Mouse (Mus musculus): ENCODE data around the gene Jmjd4.
A peak's percentile ranks its signal among the peaks of the same experiment; 100 is the strongest.

Gene Jmjd4

GRCm38 (mm10) chr11:59449741-59450229 lies at the start of gene Jmjd4:
Gene Jmjd4, plus strand, starts transcription at chr11:59450045.
- DNase-seq (ENCODE audit: low spot score in 2 of 2): peak; percentile 87 to 92

GRCm38 (mm10) chr11:59400876-59401275 lies 49.0 kb upstream of the Jmjd4 start:
- no peak for DNase-seq (ENCODE audit: low spot score in 2 of 2)

GRCm38 (mm10) chr11:59405761-59406160 lies 44.1 kb upstream of the Jmjd4 start:
- no peak for DNase-seq (ENCODE audit: low spot score in 2 of 2)

DNA sequence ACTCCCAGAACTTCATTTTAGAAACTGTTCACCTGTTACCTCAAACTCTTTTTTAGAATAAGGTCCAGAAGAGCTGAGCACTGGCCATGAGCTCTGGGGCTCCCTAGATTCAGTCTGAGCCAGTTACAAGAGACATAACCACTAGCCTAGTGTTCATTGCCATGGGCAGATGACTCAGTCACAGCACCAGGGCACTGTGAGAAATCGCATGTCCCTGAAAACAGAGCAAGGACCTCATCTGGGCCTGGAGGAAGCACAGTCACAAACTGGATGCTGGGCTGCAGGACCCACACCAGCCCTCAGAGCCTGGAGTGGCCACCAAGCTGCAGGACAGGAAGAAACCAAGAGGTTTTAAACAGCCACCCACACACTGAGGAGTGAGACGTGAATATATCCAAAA lies 39.0 kb upstream of the Jmjd4 start:
- no peak for DNase-seq (ENCODE audit: low spot score in 2 of 2)

DNA sequence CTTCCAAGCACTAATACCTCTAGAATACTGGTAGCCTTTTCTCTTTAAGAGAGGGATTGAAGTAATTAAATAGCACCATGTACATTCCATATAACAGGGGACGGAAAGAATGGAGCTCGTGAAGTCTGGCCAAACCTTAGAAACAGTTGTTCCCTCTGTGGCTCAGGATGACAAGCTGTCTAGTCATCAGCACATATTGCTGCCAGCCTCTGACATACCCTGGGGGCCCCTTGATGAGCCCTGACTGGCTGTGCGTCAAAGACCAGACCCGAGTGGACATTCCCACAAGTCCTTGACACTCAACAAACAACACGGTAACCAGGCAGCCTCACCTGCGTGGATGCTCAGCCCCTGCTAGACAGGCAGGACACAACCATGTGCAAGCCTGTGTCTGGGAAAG lies 37.8 kb upstream of the Jmjd4 start:
- DNase-seq (ENCODE audit: low spot score in 2 of 2): no peak

DNA sequence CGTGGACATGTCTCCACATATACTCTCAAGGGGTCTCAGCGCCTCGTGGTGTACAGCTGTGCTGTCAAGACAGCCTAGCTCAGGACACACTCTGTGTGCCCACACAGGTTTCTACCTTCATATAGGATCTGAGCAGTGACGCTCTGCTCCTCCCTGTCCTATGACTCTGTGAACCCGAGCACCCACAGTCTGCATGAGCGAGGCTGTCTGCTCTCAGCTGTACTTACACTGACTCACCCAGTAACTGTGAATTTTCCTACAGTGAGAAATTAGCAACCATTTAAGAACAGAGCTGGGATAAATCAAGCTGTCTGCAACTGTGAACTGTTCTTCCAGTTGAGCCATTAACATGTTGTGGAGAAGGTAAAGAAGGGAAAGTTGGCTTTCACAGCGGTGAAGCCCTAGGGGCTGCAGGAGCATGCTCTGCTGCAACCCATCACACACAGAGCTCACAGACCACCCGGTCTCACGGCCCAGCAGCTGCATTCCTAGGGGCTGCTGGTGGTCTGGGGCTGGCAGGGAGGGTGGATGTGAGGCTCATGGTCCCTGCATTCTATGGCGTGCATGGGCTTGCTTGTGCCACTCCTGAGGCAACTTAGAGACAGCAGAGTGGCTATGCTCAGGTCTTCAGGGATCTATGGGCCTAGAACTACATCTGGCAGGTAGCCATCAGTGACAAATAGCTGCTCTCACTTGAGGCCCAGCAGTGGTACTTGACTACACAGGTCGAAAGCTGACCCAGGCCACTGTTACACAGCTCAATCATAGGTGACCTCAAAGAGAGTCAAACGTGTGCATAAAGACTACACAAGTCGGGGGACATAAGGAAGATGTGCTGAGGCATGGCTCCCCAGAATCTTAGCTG lies 36.6 kb upstream of the Jmjd4 start:
- DNase-seq (ENCODE audit: low spot score in 2 of 2): no peak

GRCm38 (mm10) chr11:59418708-59419107 lies 31.1 kb upstream of the Jmjd4 start:
- DNase-seq (ENCODE audit: low spot score in 2 of 2): no peak

GRCm38 (mm10) chr11:59421436-59421835 lies 28.4 kb upstream of the Jmjd4 start:
- DNase-seq (ENCODE audit: low spot score in 2 of 2): no peak

DNA sequence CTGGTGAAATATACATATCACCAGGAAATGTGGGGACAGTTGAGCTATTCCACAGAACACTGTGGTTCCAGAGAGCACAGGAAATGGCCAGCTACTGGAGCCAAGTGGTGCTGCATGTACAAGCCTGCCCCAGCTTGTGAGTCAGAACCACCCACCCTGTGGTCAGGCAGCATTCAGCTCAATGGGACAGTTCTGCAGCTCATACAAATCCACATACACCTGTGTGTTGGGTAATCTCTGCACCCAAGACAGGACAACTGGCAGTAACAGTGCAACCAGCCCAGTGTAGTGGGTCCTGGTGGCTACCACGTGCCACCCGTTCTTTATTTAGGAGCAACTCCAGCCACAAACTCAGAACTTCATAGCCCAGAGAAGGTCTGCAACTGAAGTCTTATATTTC lies 27.9 kb upstream of the Jmjd4 start:
- no peak for DNase-seq (ENCODE audit: low spot score in 2 of 2)

GRCm38 (mm10) chr11:59423010-59423588 lies 26.7 kb upstream of the Jmjd4 start:
- DNase-seq (ENCODE audit: low spot score in 2 of 2): no peak

- DNase-seq (ENCODE audit: low spot score in 2 of 2): no peak
Observed at GRCm38 (mm10) chr11:59425671-59426101, 24.2 kb upstream of the Jmjd4 start.

- DNase-seq (ENCODE audit: low spot score in 2 of 2): no peak
Observed at GRCm38 (mm10) chr11:59428057-59428660, 21.7 kb upstream of the Jmjd4 start.

GRCm38 (mm10) chr11:59429959-59430358 lies 19.9 kb upstream of the Jmjd4 start:
- no peak for DNase-seq (ENCODE audit: low spot score in 2 of 2)

DNA sequence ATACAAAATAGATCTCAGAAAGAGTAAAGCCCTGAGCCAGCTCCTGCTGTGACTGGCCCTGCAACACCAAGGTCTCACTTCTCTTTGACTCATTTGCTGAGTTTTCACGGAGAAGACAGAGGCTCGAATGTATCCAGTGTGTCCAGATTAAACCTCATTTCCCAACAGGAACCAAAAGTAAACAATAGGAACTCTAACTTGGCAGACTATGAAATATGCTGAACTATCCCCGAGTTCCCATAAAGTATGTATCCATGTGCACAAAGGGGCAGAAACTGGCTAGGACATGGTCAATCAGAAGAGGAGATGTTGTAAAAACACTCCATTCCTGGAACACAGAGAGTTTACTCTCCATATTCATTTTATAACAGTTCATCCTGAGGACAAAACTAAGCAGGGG lies 17.6 kb upstream of the Jmjd4 start:
- DNase-seq (ENCODE audit: low spot score in 2 of 2): no peak

DNA sequence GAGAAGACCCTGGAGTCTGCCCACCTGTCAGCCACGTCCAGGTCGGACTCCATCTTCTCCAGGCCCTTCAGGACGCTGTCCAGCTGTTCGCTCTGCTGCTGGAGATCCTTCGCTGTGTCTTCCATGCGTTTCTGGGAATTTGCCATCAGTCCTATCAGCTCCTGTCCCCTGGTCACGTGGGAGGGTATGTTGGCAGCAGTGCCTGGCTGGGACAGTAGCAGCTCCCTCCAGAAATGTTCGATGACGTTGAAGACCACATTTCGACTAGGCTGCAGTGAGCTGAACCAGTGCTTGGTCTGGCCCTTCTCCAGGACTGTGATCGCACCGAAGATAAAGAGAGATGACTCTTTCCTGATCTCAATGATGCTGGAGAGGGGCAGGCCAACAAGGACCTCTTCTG lies 11.9 kb upstream of the Jmjd4 start:
- DNase-seq (ENCODE audit: low spot score in 2 of 2): no peak

GRCm38 (mm10) chr11:59443102-59443501 lies 6.7 kb upstream of the Jmjd4 start:
- no peak for DNase-seq (ENCODE audit: low spot score in 2 of 2)

DNA sequence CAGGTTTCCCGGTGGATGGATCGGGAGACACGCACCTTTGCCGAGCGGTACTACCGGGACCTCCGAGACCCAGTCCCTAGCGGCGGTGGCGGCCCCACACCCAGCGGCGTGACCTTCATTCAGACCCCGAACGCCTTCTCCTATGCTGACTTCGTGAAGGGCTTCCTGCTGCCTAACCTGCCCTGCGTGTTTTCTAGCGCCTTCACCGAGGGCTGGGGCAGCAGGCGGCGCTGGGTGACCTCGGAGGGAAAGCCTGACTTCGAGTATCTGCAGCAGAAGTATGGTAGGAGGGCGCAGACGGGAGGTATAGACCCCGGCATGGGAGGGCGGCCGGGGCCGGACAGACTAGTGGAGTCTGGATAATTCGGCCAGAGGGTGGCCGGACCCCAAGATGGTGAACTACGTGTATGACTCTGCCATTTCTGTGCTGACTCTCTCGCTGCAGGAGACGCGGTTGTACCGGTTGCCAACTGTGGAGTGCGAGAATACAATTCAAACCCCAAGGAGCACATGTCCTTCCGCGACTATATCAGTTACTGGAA lies 456 bp downstream of the Jmjd4 start:
- no peak for DNase-seq (ENCODE audit: low spot score in 2 of 2)

DNA sequence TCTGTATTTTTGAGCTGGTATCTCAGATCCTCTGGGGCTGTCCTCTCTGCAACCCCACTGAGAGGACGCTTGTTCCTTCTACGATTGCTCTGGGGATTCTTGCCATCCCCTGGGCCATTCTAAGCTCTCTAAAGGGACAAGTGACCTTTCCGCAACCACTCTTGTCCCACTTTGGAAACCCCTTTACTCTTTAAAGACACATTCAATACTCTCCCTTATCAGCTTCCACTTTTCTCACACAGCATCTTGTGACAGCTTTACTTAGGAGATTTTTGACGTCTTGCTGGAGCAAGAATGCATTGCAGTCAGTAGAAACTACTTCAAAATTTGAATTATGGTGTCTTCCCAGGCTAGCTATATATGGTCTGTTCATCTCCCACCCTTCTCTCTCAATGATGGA lies 1.2 kb downstream of the Jmjd4 start, which contains the start of gene Snap47:
Snap47 (minus strand) TSS at position 101 of the 400 bp plus-strand sequence.
- no peak for DNase-seq (ENCODE audit: low spot score in 2 of 2)

- no peak for DNase-seq (ENCODE audit: low spot score in 2 of 2)
Observed at GRCm38 (mm10) chr11:59456346-59456745, 6.5 kb downstream of the Jmjd4 start.

- no peak for DNase-seq (ENCODE audit: low spot score in 2 of 2)
Observed at GRCm38 (mm10) chr11:59456891-59457290, 7.0 kb downstream of the Jmjd4 start.

GRCm38 (mm10) chr11:59458973-59459372 lies 9.1 kb downstream of the Jmjd4 start:
- DNase-seq (ENCODE audit: low spot score in 2 of 2): no peak

DNA sequence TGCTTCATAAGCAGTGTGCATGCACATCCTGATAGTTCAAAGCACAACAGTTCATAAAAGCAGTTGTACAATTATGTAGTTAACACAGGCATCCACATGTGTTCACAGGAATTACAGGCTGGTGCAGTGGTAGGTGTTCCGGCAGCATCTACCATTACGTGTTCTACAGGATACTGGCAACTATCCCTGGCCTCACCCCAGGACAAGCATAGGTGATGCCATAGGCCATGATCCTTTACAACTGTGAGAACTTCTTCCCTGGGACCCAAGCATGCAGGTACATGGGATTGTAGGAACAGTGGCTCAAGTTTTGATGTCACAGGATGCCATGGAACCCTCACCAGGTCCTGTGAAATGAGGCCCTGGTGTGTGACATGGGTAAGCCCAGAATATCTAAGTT lies 10.6 kb downstream of the Jmjd4 start:
- DNase-seq (ENCODE audit: low spot score in 2 of 2): no peak
